9 mouse cellular contexts compared by ENCODE assay signal in the genomic region with DNA sequence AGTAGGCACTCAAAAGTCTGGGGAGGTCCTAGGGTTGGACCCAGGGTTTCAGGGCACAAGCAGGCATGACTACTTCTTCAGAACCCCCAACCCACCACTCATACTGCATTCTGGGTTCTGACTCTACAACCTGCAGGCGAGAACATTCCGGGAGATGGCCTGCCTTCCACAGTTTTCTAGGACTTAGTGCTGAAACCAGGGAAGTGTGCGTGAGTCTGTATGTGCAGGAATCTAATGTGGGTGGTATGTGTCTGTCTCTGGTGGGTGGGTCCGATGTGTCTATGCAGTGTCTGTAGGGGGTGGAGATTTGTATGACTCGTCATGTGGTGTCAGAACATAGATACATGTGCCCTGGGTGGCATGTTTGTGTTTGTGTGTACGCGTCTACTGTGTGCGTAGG. TPM values are rescaled to one million over a fixed set of nuclear protein-coding genes. Genes with fewer than 3 reads are reported as not detected.
DNase-seq lines count a peak whose midpoint lies in the region; ATAC-seq and TF ChIP-seq lines count a peak whose summit lies in the region.
"Had no signal": no experiment of that assay in that cellular context is flagged by ENCODE, and none has a peak within 500 bp of the region (broad histone marks: within the 10 kb centered on the region; RNA-seq: fewer than 3 reads in every experiment).

No protein-coding gene starts in this region.

- peaks cover 31% of the 10 kb centered on the region for H3K36me3 ChIP-seq in lung, embryonic 14.5 days (ENCODE audit: insufficient read depth)
- peaks cover 9% of the 10 kb centered on the region for H3K36me3 ChIP-seq in forebrain, embryonic 16.5 days (ENCODE audit: control insufficient read depth, insufficient read depth)
- H3K36me3 ChIP-seq in limb, embryonic 12.5 days, result peaks cover 45% of the 10 kb centered on the region

- peak overlapping the region; percentile 5; the same call in 1 of the 2 replicates for H3K4me3 ChIP-seq in lung, embryonic 14.5 days (ENCODE audit: low read depth, low read length)
- H3K4me3 ChIP-seq in lung, adult 2 months (replicated peaks; ENCODE audit: extremely low read depth, low read depth, low read length), result no peak overlapping the region
- peak overlapping the region; percentile 70 for H3K4me3 ChIP-seq in forebrain, embryonic 16.5 days (replicated peaks; ENCODE audit: low read length)
- peak overlapping the region; percentile 77 for H3K4me3 ChIP-seq in limb, embryonic 12.5 days (replicated peaks)
- 0 out of 2 replicates have a peak overlapping the region, but pooled peaks have one; percentile 17 for H3K4me3 ChIP-seq in olfactory bulb, adult 2 months (ENCODE audit: insufficient read depth, low read depth, low read length)

- H3K27me3 ChIP-seq in lung, embryonic 14.5 days (ENCODE audit: insufficient read depth, low read length), result no peaks in the 10 kb centered on the region
- no peaks in the 10 kb centered on the region for H3K27me3 ChIP-seq in forebrain, embryonic 16.5 days (replicated peaks; ENCODE audit: control insufficient read depth, insufficient read depth, low read length)
- H3K27me3 ChIP-seq in limb, embryonic 12.5 days, result no peaks in the 10 kb centered on the region

- peak overlapping the region; percentile 99 for H3K27ac ChIP-seq in lung, embryonic 14.5 days (ENCODE audit: low read depth)
- H3K27ac ChIP-seq in forebrain, embryonic 16.5 days (ENCODE audit: low read length), result peak overlapping the region; percentile 100
- peak overlapping the region; percentile 100 for H3K27ac ChIP-seq in limb, embryonic 12.5 days
- H3K27ac ChIP-seq in olfactory bulb, adult 2 months (ENCODE audit: insufficient read depth, low read depth, low read length), result peak overlapping the region; percentile 80

- TF ChIP-seq POLR2A in lung, adult 2 months (IDR thresholded peaks at IDR 0.05; ENCODE audit: borderline replicate concordance, extremely low read depth, low read depth, low read length), result no peak
- TF ChIP-seq POLR2A in olfactory bulb, adult 2 months (IDR thresholded peaks at IDR 0.05; ENCODE audit: insufficient read depth, low read depth, low read length), result no peak

- peak overlapping the region; percentile 87 for H3K4me2 ChIP-seq in lung, embryonic 14.5 days
- H3K4me2 ChIP-seq in forebrain, embryonic 16.5 days (ENCODE audit: low read length), result peak overlapping the region; percentile 95
- peak overlapping the region; percentile 93 for H3K4me2 ChIP-seq in limb, embryonic 12.5 days

- no peak for ATAC-seq in lung, embryonic 14.5 days (ENCODE audit: insufficient read depth)
- ATAC-seq in forebrain, embryonic 16.5 days, result no peak
- no peak for ATAC-seq in limb, embryonic 12.5 days (ENCODE audit: insufficient number of reproducible peaks, insufficient read depth, low FRiP score, low TSS enrichment, low read depth)
- ATAC-seq: Patski had no signal

- H3K9me3 ChIP-seq in lung, embryonic 14.5 days (ENCODE audit: low read depth, low read length), result no peaks in the 10 kb centered on the region
- no peaks in the 10 kb centered on the region for H3K9me3 ChIP-seq in forebrain, embryonic 16.5 days (ENCODE audit: control insufficient read depth, low read length)
- no peaks in the 10 kb centered on the region for H3K9me3 ChIP-seq in limb, embryonic 12.5 days

- no peak for TF ChIP-seq CTCF in lung, embryonic 14.5 days (IDR thresholded peaks at IDR 0.05; ENCODE audit: low read depth)
- TF ChIP-seq CTCF in lung, adult 2 months (IDR thresholded peaks at IDR 0.05; ENCODE audit: insufficient read depth, low read length), result no peak
- TF ChIP-seq CTCF in olfactory bulb, adult 2 months (IDR thresholded peaks at IDR 0.05; ENCODE audit: insufficient read depth, low read depth, low read length), result no peak

- DNase-seq in lung, embryonic 14.5 days, result peak; percentile 11
- DNase-seq in lung, adult 2 months, result no peak
- DNase-seq in left cerebral cortex, adult 18-20 months (ENCODE audit: low spot score in 2 of 2), result no peak
- no peak for DNase-seq in frontal cortex, postnatal 14 days (ENCODE audit: low spot score in 2 of 2)
- DNase-seq: thymus, postnatal 36 days had no signal

- no peak overlapping the region for H3K9ac ChIP-seq in lung, embryonic 14.5 days
- peak overlapping the region; percentile 34 for H3K9ac ChIP-seq in forebrain, embryonic 16.5 days (replicated peaks; ENCODE audit: low read depth, low read length)
- H3K9ac ChIP-seq in limb, embryonic 12.5 days (replicated peaks), result no peak overlapping the region; the same call in 1 of the 2 replicates

- H3K4me1 ChIP-seq in lung, embryonic 14.5 days (ENCODE audit: insufficient read depth), result peaks cover 32% of the 10 kb centered on the region
- peaks cover 4% of the 10 kb centered on the region; the same call in 1 of the 2 replicates for H3K4me1 ChIP-seq in lung, adult 2 months (ENCODE audit: control insufficient read depth, insufficient read depth, low read length)
- peaks cover 44% of the 10 kb centered on the region for H3K4me1 ChIP-seq in forebrain, embryonic 16.5 days (replicated peaks; ENCODE audit: control insufficient read depth, insufficient read depth, low read length)
- H3K4me1 ChIP-seq in limb, embryonic 12.5 days (replicated peaks), result peaks cover 50% of the 10 kb centered on the region
- H3K4me1 ChIP-seq in olfactory bulb, adult 2 months (ENCODE audit: control insufficient read depth, insufficient read depth, low read length), result peaks cover 35% of the 10 kb centered on the region

- 64% methylated on average over 8 of the region's 8 CpGs for WGBS in lung, embryonic 14.5 days
- 72% methylated on average over 8 of the region's 8 CpGs for WGBS in lung, adult 2 months
- WGBS in forebrain, embryonic 16.5 days, result 82% methylated on average over 8 of the region's 8 CpGs
- 92% methylated on average over 8 of the region's 8 CpGs for WGBS in limb, embryonic 12.5 days
- WGBS in olfactory bulb, adult 2 months, result 70% methylated on average over 8 of the region's 8 CpGs

RNA-seq across cellular contexts. Expression of a gene that starts 3.2 kb away (rescaled TPM):
- polyA plus RNA-seq in lung, embryonic 14.5 days (2014; fragmentation: Nextera tagmentation; extraction: Ambion mirVana), result 16.1 and 18.4 TPM in 2 replicates
- 54.1 and 61.4 TPM in 2 replicates for polyA plus RNA-seq in lung, adult 2 months (2012; rRNA removed)
- polyA plus RNA-seq in forebrain, embryonic 16.5 days (2015; fragmentation: Nextera tagmentation; extraction: Ambion mirVana), result 18.6 and 22.1 TPM in 2 replicates
- 22.2 and 25.7 TPM in 2 replicates for polyA plus RNA-seq in limb, embryonic 12.5 days (2016; fragmentation: Nextera tagmentation; extraction: Ambion mirVana)
- not detected in 2 replicates for polyA plus RNA-seq in olfactory bulb, adult 2 months (2012; ENCODE audit: insufficient read depth, insufficient read length, low replicate concordance, missing spikeins)
- total RNA-seq in left cerebral cortex, adult 18-20 months (2021), result 10 to 100 TPM; 57.1 to 58.4 TPM

RNA-seq across cellular contexts. Expression of a gene that starts 16.0 kb away (rescaled TPM):
- 599 and 638 TPM in 2 replicates for polyA plus RNA-seq in lung, embryonic 14.5 days (2014; fragmentation: Nextera tagmentation; extraction: Ambion mirVana)
- 13.4 and 19.0 TPM in 2 replicates for polyA plus RNA-seq in lung, adult 2 months (2012; rRNA removed)
- 505 and 526 TPM in 2 replicates for polyA plus RNA-seq in forebrain, embryonic 16.5 days (2015; fragmentation: Nextera tagmentation; extraction: Ambion mirVana)
- polyA plus RNA-seq in limb, embryonic 12.5 days (2016; fragmentation: Nextera tagmentation; extraction: Ambion mirVana), result 840 and 867 TPM in 2 replicates
- polyA plus RNA-seq in olfactory bulb, adult 2 months (2012; ENCODE audit: insufficient read depth, insufficient read length, low replicate concordance, missing spikeins), result not detected in 2 replicates
- total RNA-seq in left cerebral cortex, adult 18-20 months (2021), result 100 to 1,000 TPM; 308 to 319 TPM

RNA-seq across cellular contexts. Expression of a gene that starts 16.1 kb away (rescaled TPM):
- 9.3 and 10.6 TPM in 2 replicates for polyA plus RNA-seq in lung, embryonic 14.5 days (2014; fragmentation: Nextera tagmentation; extraction: Ambion mirVana)
- 3.5 and 3.7 TPM in 2 replicates for polyA plus RNA-seq in lung, adult 2 months (2012; rRNA removed)
- polyA plus RNA-seq in forebrain, embryonic 16.5 days (2015; fragmentation: Nextera tagmentation; extraction: Ambion mirVana), result 16.9 and 17.5 TPM in 2 replicates
- polyA plus RNA-seq in limb, embryonic 12.5 days (2016; fragmentation: Nextera tagmentation; extraction: Ambion mirVana), result 12.8 and 13.9 TPM in 2 replicates
- not detected in 2 replicates for polyA plus RNA-seq in olfactory bulb, adult 2 months (2012; ENCODE audit: insufficient read depth, insufficient read length, low replicate concordance, missing spikeins)
- 1 to 10 TPM; 8.1 to 8.7 TPM for total RNA-seq in left cerebral cortex, adult 18-20 months (2021)

RNA-seq across cellular contexts. Expression of a gene that starts 24.4 kb away (rescaled TPM):
- polyA plus RNA-seq in lung, embryonic 14.5 days (2014; fragmentation: Nextera tagmentation; extraction: Ambion mirVana), result 24.5 and 27.6 TPM in 2 replicates
- polyA plus RNA-seq in lung, adult 2 months (2012; rRNA removed), result 18.8 and 21.9 TPM in 2 replicates
- 36.0 and 38.3 TPM in 2 replicates for polyA plus RNA-seq in forebrain, embryonic 16.5 days (2015; fragmentation: Nextera tagmentation; extraction: Ambion mirVana)
- polyA plus RNA-seq in limb, embryonic 12.5 days (2016; fragmentation: Nextera tagmentation; extraction: Ambion mirVana), result 31.6 and 33.4 TPM in 2 replicates
- polyA plus RNA-seq in olfactory bulb, adult 2 months (2012; ENCODE audit: insufficient read depth, insufficient read length, low replicate concordance, missing spikeins), result not detected in 2 replicates
- 10 to 100 TPM; 25.3 to 29.7 TPM for total RNA-seq in left cerebral cortex, adult 18-20 months (2021)

RNA-seq across cellular contexts. Expression of a gene that starts 38.8 kb away (rescaled TPM):
- polyA plus RNA-seq in lung, embryonic 14.5 days (2014; fragmentation: Nextera tagmentation; extraction: Ambion mirVana), result 10.6 and 11.6 TPM in 2 replicates
- 83.7 and 86.9 TPM in 2 replicates for polyA plus RNA-seq in lung, adult 2 months (2012; rRNA removed)
- 16.1 and 17.9 TPM in 2 replicates for polyA plus RNA-seq in forebrain, embryonic 16.5 days (2015; fragmentation: Nextera tagmentation; extraction: Ambion mirVana)
- polyA plus RNA-seq in limb, embryonic 12.5 days (2016; fragmentation: Nextera tagmentation; extraction: Ambion mirVana), result 7.1 and 7.5 TPM in 2 replicates
- not detected in 2 replicates for polyA plus RNA-seq in olfactory bulb, adult 2 months (2012; ENCODE audit: insufficient read depth, insufficient read length, low replicate concordance, missing spikeins)
- 10 to 100 TPM; 13.4 to 13.7 TPM for total RNA-seq in left cerebral cortex, adult 18-20 months (2021)

Comparison
In these comparisons a context has a peak if more than half of its experiments do, and no peak if none do; other contexts are left out.
1. RNA of a gene that starts 16.0 kb away (polyA plus RNA-seq): 840 to 867 TPM in limb, embryonic 12.5 days, 599 to 638 TPM in lung, embryonic 14.5 days, not detected in olfactory bulb, adult 2 months and 505 to 526 TPM in forebrain, embryonic 16.5 days; 13.4 to 19.0 TPM in lung, adult 2 months; every median in the first group is over 10 times any median in the second.
2. RNA of a gene that starts 3.2 kb away (polyA plus RNA-seq): 54.1 to 61.4 TPM in lung, adult 2 months, 22.2 to 25.7 TPM in limb, embryonic 12.5 days, 18.6 to 22.1 TPM in forebrain, embryonic 16.5 days and 16.1 to 18.4 TPM in lung, embryonic 14.5 days; not detected in olfactory bulb, adult 2 months; every median in the first group is over 10 times any median in the second.
3. Peak in every context shown above with its lines, with median percentiles within 50 percentile points of each other: H3K27ac ChIP-seq and H3K4me2 ChIP-seq.